Mouse (Mus musculus) olfactory bulb, adult 2 months (tissue): Measurements from ENCODE around the gene Atg13. TPM values are rescaled to one million over a fixed set of nuclear protein-coding genes. Genes with fewer than 3 reads are reported as not detected.

Experiments used
- H3K27ac ChIP-seq: fragments of 200-500 bp; 2 replicates; pipeline ENCODE4 v1.5.1; 2012; ENCODE audit warnings: low read depth, low read length; ENCODE audit not compliant: insufficient read depth
- H3K4me1 ChIP-seq: fragments of 200-500 bp; 2 replicates; pipeline ENCODE4 v1.6.1; 2012; ENCODE audit warnings: low read length; ENCODE audit not compliant: control insufficient read depth, insufficient read depth
- H3K4me3 ChIP-seq: fragments of 200-500 bp; 2 replicates; pipeline ENCODE4 v1.5.1; 2012; ENCODE audit warnings: mild to moderate bottlenecking, low read depth, low read length, moderate library complexity; ENCODE audit not compliant: insufficient read depth
- CTCF ChIP-seq: fragments of 200-500 bp; IDR thresholded peaks from 2 replicates; pipeline ENCODE4 v1.5.1; 2012; ENCODE audit warnings: low read depth, mild to moderate bottlenecking, low read length, moderate library complexity; ENCODE audit not compliant: insufficient read depth
- POLR2A ChIP-seq: fragments of 200-500 bp; IDR thresholded peaks from 2 replicates; pipeline ENCODE4 v1.6.1; 2012; ENCODE audit warnings: mild to moderate bottlenecking, low read depth, low read length, moderate library complexity; ENCODE audit not compliant: insufficient read depth
- WGBS: fragments of 180-500 bp; shearing (Covaris S2); methylation state at CpG from one replicate; pipeline ENCODE4 v1.1.7; 2018; 5-methylcytosine and 5-hydroxymethylcytosine counted together
- polyA plus RNA-seq: library from polyadenylated mRNA; stranded (reverse); fragments of >200 nt; gene quantifications from 2 replicates; pipeline ENCODE4 v1.2.4, GENCODE M21; 2012; ENCODE audit warnings: low replicate concordance; ENCODE audit not compliant: missing spikeins, insufficient read depth, insufficient read length

Atg13 gene
- polyA plus RNA-seq, 1 experiment = not detected

- 86% methylated on average over 6 of the region's 6 CpGs for WGBS
Observed at GRCm38 (mm10) chr2:91670038-91670437, 40.3 kb downstream of the Atg13 start.

GRCm38 (mm10) chr2:91669326-91669725 lies 41.0 kb downstream of the Atg13 start:
- TF ChIP-seq CTCF (no peak), POLR2A (no peak)
- 97% methylated on average over 8 of the region's 8 CpGs for WGBS
- 0 out of 2 replicates have a peak, but pooled peaks cover 4% of the 10 kb centered on the region for H3K4me1 ChIP-seq
- H3K4me3 ChIP-seq = no peak overlapping the region
- no peak overlapping the region for H3K27ac ChIP-seq

More at GRCm38 (mm10) chr2:91670038-91670437, 40.3 kb downstream of the Atg13 start:
- TF ChIP-seq CTCF = no peak
- TF ChIP-seq POLR2A = no peak
- Histone ChIP-seq H3K4me1 (0 out of 2 replicates have a peak, but pooled peaks cover 4% of the 10 kb centered on the region), H3K4me3 (no peak overlapping the region), H3K27ac (no peak overlapping the region)

DNA sequence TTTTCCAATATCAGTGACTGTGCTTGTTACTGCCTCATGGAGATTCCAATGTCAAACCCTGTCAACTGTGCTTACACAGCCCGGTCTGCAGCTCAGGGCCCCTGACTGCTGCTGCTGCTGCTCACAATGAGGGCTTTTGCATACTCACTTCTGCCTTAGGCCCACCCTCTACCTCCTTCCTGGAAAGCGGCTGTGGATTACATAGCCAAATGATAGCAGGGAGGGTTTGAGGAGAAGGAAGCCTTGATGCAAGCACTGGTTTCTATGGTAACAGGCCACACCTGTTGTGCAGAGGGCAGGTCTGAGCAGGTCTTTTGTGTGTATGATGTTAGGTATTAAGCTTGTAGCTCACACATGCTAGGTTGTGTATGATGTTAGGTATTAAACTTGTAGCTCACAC lies 42.6 kb downstream of the Atg13 start:
- no peak for TF ChIP-seq CTCF
- no peak for TF ChIP-seq POLR2A
- WGBS = 37% methylated on average over 2 of the region's 2 CpGs
- Histone ChIP-seq H3K4me3 (no peak overlapping the region), H3K27ac (no peak overlapping the region), H3K4me1 (no peaks in the 10 kb centered on the region)

DNA sequence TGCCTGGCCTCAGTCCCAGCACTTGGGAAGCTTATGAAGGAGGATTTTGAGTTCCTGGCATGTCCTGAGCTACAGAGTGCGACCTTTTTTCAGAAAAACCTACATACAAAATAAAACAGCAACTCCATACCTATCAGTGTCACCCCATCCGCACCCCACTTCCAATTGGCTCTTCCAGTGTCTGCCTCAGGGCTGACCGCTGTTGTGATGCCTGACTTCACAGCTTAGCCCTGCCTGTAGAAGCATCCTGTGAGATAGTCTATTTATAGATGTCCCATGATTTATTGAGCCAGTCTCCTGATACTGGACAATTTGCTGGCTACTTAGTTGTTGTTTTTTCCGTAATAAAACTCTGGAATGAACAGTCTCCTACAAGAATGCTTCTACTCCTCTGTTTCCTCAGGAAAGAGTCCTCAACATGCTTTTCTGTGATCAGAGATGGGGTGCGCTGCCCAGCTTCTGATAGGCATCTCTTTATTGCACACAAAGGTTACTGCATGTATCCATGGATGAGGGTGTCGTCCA lies 43.9 kb downstream of the Atg13 start:
- Histone ChIP-seq H3K4me1 (no peaks in the 10 kb centered on the region), H3K27ac (no peak overlapping the region), H3K4me3 (no peak overlapping the region)
- TF ChIP-seq CTCF (no peak), POLR2A (no peak)
- 94% methylated on average over 6 of the region's 6 CpGs for WGBS

DNA sequence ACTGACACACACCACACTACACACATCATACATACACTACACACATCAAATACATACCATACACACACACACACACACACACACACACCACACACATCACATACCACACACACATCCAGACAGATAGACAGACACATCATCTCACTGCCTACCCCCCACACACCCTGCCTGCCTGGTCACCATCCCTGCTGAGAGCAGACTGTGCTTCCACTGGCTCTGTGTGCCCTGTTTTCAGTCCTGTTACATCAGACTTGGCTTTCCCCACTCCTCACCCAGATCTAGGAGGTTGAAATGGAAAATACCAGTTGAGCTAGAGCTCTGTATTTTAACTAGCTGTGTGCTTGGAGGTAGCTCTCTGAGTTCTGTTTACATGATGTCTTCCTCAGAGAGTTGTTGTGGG lies 45.6 kb downstream of the Atg13 start:
- Histone ChIP-seq H3K4me3 (no peak overlapping the region), H3K27ac (no peak overlapping the region), H3K4me1 (no peaks in the 10 kb centered on the region)
- TF ChIP-seq POLR2A (no peak), CTCF (no peak)

DNA sequence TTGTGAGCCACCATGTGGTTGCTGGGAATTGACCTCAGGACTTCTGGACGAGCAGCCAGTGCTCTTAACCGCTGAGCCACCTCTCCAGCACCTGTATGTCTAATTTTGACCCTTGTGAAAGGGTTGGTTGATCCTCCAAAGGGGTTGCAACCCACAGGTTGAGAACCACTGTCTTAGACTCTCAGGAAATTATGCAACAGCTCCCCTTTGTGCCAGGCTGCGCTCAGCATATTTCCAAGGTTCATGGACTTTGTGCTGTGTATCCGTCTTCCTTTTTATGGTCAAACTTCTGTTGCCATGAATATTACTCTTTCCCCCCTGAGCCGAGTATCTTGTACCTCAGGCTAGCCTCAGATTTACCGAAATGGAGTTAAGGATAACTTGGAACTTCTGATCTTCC lies 49.4 kb downstream of the Atg13 start:
- Histone ChIP-seq H3K4me1 (0 out of 2 replicates have a peak, but pooled peaks cover 3% of the 10 kb centered on the region), H3K4me3 (no peak overlapping the region), H3K27ac (no peak overlapping the region)
- TF ChIP-seq POLR2A = no peak
- no peak for TF ChIP-seq CTCF
- 93% methylated on average over 6 of the region's 6 CpGs for WGBS

DNA sequence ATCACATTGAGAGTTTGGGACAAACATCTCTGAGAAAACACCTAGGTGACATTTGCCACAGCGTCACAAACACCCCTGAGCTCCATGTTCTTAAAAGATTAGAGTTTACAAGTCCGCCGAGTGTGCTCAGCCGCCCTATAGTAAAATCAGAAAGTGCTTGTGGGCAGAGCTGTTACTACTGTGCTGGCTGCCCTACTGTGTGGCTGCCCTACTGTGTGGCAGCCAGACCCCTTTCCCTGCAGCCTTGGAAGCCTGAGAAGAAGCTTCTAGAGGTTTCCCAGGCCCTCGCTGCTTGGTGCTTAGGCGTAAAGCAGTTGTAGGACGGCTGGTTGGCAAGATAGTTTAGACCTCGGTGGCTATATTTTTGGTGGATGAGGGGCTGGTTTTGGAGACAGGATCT lies 50.7 kb downstream of the Atg13 start:
- no peak for TF ChIP-seq POLR2A
- no peak for TF ChIP-seq CTCF
- Histone ChIP-seq H3K4me1 (0 out of 2 replicates have a peak, but pooled peaks cover 5% of the 10 kb centered on the region), H3K4me3 (no peak overlapping the region), H3K27ac (no peak overlapping the region)
- WGBS = 97% methylated on average over 8 of the region's 8 CpGs

GRCm38 (mm10) chr2:91656774-91657173 lies 53.6 kb downstream of the Atg13 start:
- 77% methylated on average over 8 of the region's 8 CpGs for WGBS
- Histone ChIP-seq H3K4me3 (no peak overlapping the region), H3K4me1 (peaks cover 23% of the 10 kb centered on the region), H3K27ac (no peak overlapping the region)
- TF ChIP-seq POLR2A (no peak), CTCF (no peak)

- Histone ChIP-seq H3K4me3 (no peak overlapping the region), H3K4me1 (peaks cover 28% of the 10 kb centered on the region), H3K27ac (no peak overlapping the region)
- TF ChIP-seq POLR2A (no peak), CTCF (no peak)
- WGBS = 64% methylated on average over 6 of the region's 6 CpGs
Observed at GRCm38 (mm10) chr2:91655827-91656226, 54.5 kb downstream of the Atg13 start.

- TF ChIP-seq POLR2A = no peak
- Histone ChIP-seq H3K4me3 (no peak overlapping the region), H3K4me1 (peaks cover 28% of the 10 kb centered on the region), H3K27ac (no peak overlapping the region)
- WGBS = 92% methylated on average over 5 of the region's 5 CpGs
Observed at GRCm38 (mm10) chr2:91655388-91655787, 55.0 kb downstream of the Atg13 start.
